Mouse (Mus musculus): ENCODE results near the gene Rab11b. TPM values are rescaled to one million over a fixed set of nuclear protein-coding genes. Genes with fewer than 3 reads are reported as not detected.
"Not testable (repeated sequence)": the region's sequence is repeated elsewhere in the genome, so short reads cannot be mapped to it uniquely, and the experiment has no call there.

The Rab11b gene
- total and polyA plus RNA-seq, 2 experiments from 2014 or later = 106 to 560 TPM

GRCm38 (mm10) chr17:33742420-33742819 is 17.9 kb downstream of the Rab11b start:
- Histone ChIP-seq H3K4me1 (ENCODE audit: insufficient read depth) (no peaks in the 10 kb centered on the region), H3K4me3 (ENCODE audit: low read depth, low read length) (no peak overlapping the region), H3K36me3 (ENCODE audit: insufficient read depth) (peaks cover 19% of the 10 kb centered on the region), H3K27ac (ENCODE audit: low read depth, low read length) (no peak overlapping the region), H3K9me3 (ENCODE audit: low read length) (no peaks in the 10 kb centered on the region), H3K27me3 (ENCODE audit: insufficient read depth, low read length) (no peaks in the 10 kb centered on the region), H3K9ac (no peak overlapping the region), H3K4me2 (ENCODE audit: low read depth) (no peak overlapping the region)
- ATAC-seq (no peak), DNase-seq (no peak)
- 100% methylated on average over 1 of the region's 1 CpGs for WGBS
- TF ChIP-seq CTCF (IDR thresholded peaks at IDR 0.05; ENCODE audit: low read depth) = no peak

DNA sequence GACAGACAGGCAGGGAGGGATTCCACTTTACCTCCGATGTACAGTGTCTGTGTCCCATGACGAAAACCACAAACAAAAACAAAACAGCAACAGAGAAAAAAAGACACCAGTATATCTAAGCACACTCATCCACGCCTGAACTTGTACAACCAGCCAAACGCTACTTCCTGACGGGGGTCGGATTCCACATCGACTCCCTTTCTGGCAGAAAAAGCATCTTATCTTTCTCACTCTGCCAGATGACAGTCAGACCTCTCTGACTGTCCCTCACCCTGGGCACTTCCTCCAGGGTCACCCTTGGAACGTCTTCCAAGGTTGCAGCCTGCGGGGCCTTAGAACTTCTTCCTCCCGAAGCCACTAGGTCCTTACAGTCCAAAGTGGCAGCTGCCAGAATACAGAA is 26.8 kb downstream of the Rab11b start:
- WGBS = 86% methylated on average over 10 of the region's 10 CpGs
- DNase-seq, ATAC-seq: not testable (repeated sequence)

GRCm38 (mm10) chr17:33732556-33733083 is 27.7 kb downstream of the Rab11b start:
- H3K27ac ChIP-seq (ENCODE audit: low read depth, low read length); H3K9me3 ChIP-seq (ENCODE audit: low read length); H3K4me2 ChIP-seq (ENCODE audit: low read depth); H3K9ac ChIP-seq; ATAC-seq; H3K4me1 ChIP-seq (ENCODE audit: insufficient read depth); DNase-seq; H3K4me3 ChIP-seq (ENCODE audit: low read depth, low read length); H3K36me3 ChIP-seq (ENCODE audit: insufficient read depth); H3K27me3 ChIP-seq (ENCODE audit: insufficient read depth, low read length): not testable (repeated sequence)
- WGBS = 78% methylated on average over 9 of the region's 9 CpGs

More for the DNA sequence above, 26.8 kb downstream of the Rab11b start:
- not testable (repeated sequence) for H3K4me2 ChIP-seq (ENCODE audit: low read depth); H3K4me1 ChIP-seq (ENCODE audit: insufficient read depth); H3K27me3 ChIP-seq (ENCODE audit: insufficient read depth, low read length); H3K9ac ChIP-seq; H3K4me3 ChIP-seq (ENCODE audit: low read depth, low read length); H3K9me3 ChIP-seq (ENCODE audit: low read length); H3K27ac ChIP-seq (ENCODE audit: low read depth, low read length); H3K36me3 ChIP-seq (ENCODE audit: insufficient read depth)

DNA sequence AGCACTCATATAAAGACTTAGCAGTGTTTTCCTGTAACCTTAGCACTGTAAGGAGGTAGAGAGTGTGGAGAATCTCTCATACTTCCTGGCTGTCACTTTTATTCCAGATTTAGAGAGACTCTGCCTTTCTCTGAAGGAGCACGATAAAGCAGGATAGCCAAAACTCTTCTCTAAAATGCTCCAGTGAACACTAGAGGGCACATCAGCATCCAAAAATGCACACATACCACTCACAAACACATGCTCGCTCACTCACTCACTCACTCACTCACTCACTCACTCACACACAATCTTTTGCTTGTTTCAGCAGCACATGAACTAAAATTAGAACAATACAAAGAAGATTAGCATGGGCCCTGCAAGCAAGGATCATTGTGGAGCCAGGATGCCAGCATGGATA is 31.1 kb downstream of the Rab11b start:
- TF ChIP-seq CTCF (IDR thresholded peaks at IDR 0.05; ENCODE audit: low read depth) = peak; percentile 44; the same call in 1 of the 2 replicates
- no peak overlapping the region for H3K27ac ChIP-seq (ENCODE audit: low read depth, low read length)
- 66% methylated on average over 2 of the region's 2 CpGs for WGBS

GRCm38 (mm10) chr17:33728396-33728795 is 31.9 kb downstream of the Rab11b start:
- DNase-seq (no peak), ATAC-seq (no peak)

More for the DNA sequence above, 31.1 kb downstream of the Rab11b start:
- ATAC-seq (no peak), DNase-seq (peak; percentile 8)
- Histone ChIP-seq H3K4me3 (ENCODE audit: low read depth, low read length) (no peak overlapping the region), H3K9ac (no peak overlapping the region), H3K4me2 (ENCODE audit: low read depth) (no peak overlapping the region), H3K4me1 (ENCODE audit: insufficient read depth) (no peaks in the 10 kb centered on the region), H3K9me3 (ENCODE audit: low read length) (no peaks in the 10 kb centered on the region), H3K36me3 (ENCODE audit: insufficient read depth) (no peaks in the 10 kb centered on the region), H3K27me3 (ENCODE audit: insufficient read depth, low read length) (no peaks in the 10 kb centered on the region)

GRCm38 (mm10) chr17:33719736-33720378 is 40.5 kb downstream of the Rab11b start:
- H3K4me2 ChIP-seq (ENCODE audit: low read depth) = no peak overlapping the region
- ATAC-seq = no peak

More at GRCm38 (mm10) chr17:33728396-33728795, 31.9 kb downstream of the Rab11b start:
- Histone ChIP-seq H3K4me3 (ENCODE audit: low read depth, low read length) (no peak overlapping the region), H3K9me3 (ENCODE audit: low read length) (no peaks in the 10 kb centered on the region), H3K4me2 (ENCODE audit: low read depth) (no peak overlapping the region), H3K36me3 (ENCODE audit: insufficient read depth) (no peaks in the 10 kb centered on the region), H3K4me1 (ENCODE audit: insufficient read depth) (no peaks in the 10 kb centered on the region), H3K9ac (no peak overlapping the region), H3K27me3 (ENCODE audit: insufficient read depth, low read length) (no peaks in the 10 kb centered on the region), H3K27ac (ENCODE audit: low read depth, low read length) (no peak overlapping the region)
- no peak for TF ChIP-seq CTCF (IDR thresholded peaks at IDR 0.05; ENCODE audit: low read depth)
- WGBS = 78% methylated on average over 2 of the region's 2 CpGs

GRCm38 (mm10) chr17:33718944-33719725 is 41.2 kb downstream of the Rab11b start:
- ATAC-seq (0 out of 2 replicates have a peak, but pooled peaks have one; percentile 10), DNase-seq (no peak)
- H3K27ac ChIP-seq (ENCODE audit: low read depth, low read length) = no peak overlapping the region; the same call in 1 of the 2 replicates
- no peak overlapping the region for H3K9ac ChIP-seq
- H3K27me3 ChIP-seq (ENCODE audit: insufficient read depth, low read length) = no peaks in the 10 kb centered on the region; the same call in 1 of the 2 replicates
- H3K4me2 ChIP-seq (ENCODE audit: low read depth) = peak overlapping the region; percentile 84
- H3K9me3 ChIP-seq (ENCODE audit: low read length) = no peaks in the 10 kb centered on the region
- no peaks in the 10 kb centered on the region; the same call in 1 of the 2 replicates for H3K4me1 ChIP-seq (ENCODE audit: insufficient read depth)
- WGBS = 45% methylated on average over 10 of the region's 10 CpGs
- H3K36me3 ChIP-seq (ENCODE audit: insufficient read depth) = no peaks in the 10 kb centered on the region
- peak overlapping the region; percentile 74 for H3K4me3 ChIP-seq (ENCODE audit: low read depth, low read length)
- no peak for TF ChIP-seq CTCF (IDR thresholded peaks at IDR 0.05; ENCODE audit: low read depth)

More at GRCm38 (mm10) chr17:33719736-33720378, 40.5 kb downstream of the Rab11b start:
- TF ChIP-seq CTCF (IDR thresholded peaks at IDR 0.05; ENCODE audit: low read depth) = no peak
- Histone ChIP-seq H3K27me3 (ENCODE audit: insufficient read depth, low read length) (no peaks in the 10 kb centered on the region; the same call in 1 of the 2 replicates), H3K4me1 (ENCODE audit: insufficient read depth) (no peaks in the 10 kb centered on the region; the same call in 1 of the 2 replicates), H3K36me3 (ENCODE audit: insufficient read depth) (no peaks in the 10 kb centered on the region), H3K27ac (ENCODE audit: low read depth, low read length) (no peak overlapping the region), H3K9ac (no peak overlapping the region), H3K4me3 (ENCODE audit: low read depth, low read length) (no peak overlapping the region), H3K9me3 (ENCODE audit: low read length) (no peaks in the 10 kb centered on the region)
- no peak for DNase-seq
- WGBS = 97% methylated on average over 7 of the region's 7 CpGs
